Mouse (Mus musculus): ENCODE data around the gene Gdf9. TPM values are rescaled to one million over a fixed set of nuclear protein-coding genes. Genes with fewer than 3 reads are reported as not detected.
A peak's percentile ranks its signal among the peaks of the same experiment; 100 is the strongest.
"Not testable (repeated sequence)": the region's sequence is repeated elsewhere in the genome, so short reads cannot be mapped to it uniquely, and the experiment has no call there.

Gene Gdf9
- polyA plus RNA-seq (2017; shearing (Covaris generic)): not detected

DNA sequence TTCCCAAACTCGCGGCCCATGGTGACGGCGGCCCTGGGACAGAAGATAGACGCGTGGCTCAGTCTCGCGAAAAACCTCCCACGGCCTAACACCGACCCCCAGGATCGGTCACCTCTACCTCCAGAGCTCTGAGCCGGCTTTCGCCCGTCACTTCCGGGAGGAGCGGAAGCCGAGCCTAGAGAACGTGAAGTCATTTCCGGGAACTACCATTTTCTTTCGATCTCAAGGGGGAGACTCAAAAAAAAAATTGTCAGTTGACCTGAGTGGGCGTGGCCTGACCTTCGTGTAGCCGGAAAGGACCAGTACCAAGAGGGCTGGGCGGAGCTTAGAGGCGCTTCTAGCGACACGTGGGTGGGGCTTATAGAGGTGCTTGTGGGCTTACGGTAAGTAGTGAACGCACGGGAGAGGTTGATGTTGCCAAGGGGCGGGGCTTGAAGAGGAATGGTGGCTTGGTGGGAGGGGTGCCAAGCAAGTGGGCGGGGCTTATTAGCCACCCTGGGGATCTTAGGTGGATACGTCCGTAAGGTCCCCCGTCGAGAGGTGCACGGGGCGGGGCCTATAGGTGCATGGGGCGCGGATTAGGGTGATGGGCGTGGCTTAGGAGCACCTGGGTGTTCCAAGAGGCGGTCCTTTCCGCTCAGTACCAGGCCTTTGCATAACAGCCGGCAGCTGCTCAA is at the start of gene Gdf9, which contains the start of gene Uqcrq:
Gene Gdf9, plus strand, starts transcription at position 354 of the 677 bp plus-strand sequence.
Gene Uqcrq, minus strand, starts transcription at position 162 of the 677 bp plus-strand sequence.
- peak; percentile 90 for ATAC-seq

DNA sequence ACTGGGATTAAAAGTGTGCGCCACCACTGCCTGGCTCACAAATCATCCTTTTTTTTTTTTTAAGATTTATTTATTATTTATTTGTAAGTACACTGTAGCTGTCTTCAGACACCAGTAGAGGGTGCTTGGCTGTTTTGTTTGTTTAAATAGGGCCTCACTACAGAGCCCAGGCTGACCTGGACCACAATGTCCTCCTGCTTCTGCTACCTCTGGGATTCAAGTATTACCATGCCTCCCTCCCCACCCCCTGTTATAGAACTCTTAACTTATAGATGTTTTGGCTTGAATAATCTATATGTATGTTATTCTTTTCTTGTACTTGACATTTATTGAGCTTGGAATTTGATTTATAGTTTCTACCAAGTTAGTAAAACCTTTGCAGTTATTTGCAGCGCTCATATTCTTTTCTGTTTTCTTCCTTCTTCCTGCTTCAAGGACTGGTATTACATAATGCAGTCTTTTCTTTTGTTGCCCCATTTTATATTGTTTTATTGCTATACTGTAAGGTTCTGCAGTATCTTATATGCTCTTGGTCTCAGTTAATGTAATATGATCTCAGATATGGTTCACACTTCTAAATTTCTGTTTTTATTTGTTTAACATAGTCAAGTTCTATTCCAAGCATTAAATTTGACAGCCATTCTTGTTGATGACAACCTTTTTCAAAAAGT is 46.9 kb upstream of the Gdf9 start:
- ATAC-seq: no peak

DNA sequence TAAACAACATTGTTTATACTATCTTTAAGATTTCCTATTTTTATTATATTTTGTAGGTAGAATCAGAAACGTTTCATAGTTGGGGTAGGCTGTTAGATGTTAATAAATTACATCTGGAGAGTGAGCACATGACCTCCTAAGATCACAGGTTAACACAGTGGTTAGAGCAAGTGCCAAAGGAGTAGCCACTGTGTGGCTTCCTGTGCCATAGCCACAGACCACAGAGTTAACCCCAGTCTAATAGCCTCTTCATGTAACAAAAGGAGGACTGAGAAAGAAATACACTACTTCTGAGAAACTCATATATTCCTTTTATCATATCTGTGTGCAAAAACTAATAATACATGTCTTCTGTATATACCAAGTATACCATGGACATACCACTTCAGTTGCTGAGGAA is 37.0 kb upstream of the Gdf9 start:
- no peak for ATAC-seq

DNA sequence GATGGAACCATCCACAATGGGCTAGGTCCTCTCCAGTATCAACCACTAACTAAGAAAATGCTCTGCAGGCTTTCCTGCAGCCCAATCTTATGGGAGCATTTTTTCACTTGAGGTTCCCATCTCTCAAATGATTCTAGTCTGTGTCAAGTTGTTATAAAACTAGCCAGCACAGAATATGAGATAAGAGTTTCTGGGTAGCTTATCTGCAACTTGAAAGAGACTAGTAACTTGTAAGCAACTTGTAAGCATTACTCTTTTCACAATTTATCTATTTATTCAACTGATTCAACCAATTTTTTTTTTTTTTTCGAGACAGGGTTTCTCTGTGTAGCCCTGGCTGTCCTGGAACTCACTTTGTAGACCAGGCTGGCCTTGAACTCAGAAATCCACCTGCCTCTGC is 27.2 kb upstream of the Gdf9 start:
- ATAC-seq: no peak

DNA sequence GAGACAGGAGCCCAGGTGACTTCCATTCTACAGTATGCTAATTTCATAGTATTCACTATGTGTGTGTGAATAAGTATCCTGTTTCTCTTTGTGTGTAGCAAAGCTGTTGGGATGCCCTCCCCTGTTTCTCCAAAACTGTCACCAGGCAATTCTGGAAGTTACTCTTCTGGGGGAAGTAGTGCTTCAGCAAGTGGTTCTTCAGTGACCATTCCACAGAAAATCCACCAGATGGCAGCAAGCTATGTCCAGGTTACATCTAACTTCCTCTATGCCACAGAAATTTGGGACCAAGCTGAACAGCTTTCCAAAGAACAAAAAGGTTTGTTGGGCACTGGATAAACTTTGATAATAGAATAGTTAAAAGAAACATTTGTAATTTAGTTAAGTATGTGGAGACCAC is 19.1 kb upstream of the Gdf9 start:
- no peak for ATAC-seq

DNA sequence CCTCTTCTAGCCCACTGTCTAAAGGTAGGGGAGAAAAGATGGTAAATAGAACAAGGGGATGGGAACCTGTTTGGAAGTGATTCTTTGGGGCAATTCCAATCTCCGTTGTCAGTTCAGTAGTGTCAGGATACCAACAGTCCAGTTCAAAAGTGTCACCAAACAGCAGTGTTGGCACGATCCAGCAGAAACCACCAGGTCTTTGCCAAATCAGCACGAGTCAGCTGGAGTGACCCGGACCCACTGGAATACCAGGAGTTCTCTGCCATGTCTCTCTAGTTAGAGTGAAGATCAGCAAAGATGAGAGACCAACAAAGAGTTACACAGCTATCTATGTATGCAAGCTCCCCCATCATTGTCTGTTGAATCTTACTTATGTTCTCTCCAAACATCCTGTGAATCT is 17.0 kb upstream of the Gdf9 start:
- no peak for ATAC-seq

DNA sequence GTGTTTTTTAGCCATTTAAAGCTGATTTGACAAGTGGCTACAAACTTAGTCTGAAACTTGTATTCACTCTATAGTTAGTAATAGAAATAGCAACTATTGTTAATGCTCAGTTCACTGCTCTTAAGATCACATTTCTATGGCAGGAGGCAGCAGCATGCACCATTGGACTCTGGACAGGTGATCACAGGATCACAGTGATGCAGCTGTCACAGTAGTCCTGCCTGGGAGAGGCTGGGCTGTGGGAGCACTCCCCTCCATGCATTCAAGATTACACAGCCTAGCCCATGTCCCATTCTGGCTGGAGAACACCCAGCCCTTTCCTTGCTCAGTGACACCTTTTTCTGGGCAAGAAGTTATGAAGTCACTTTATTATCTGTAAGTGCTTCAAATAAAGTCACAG is 12.8 kb upstream of the Gdf9 start:
- no peak for ATAC-seq

DNA sequence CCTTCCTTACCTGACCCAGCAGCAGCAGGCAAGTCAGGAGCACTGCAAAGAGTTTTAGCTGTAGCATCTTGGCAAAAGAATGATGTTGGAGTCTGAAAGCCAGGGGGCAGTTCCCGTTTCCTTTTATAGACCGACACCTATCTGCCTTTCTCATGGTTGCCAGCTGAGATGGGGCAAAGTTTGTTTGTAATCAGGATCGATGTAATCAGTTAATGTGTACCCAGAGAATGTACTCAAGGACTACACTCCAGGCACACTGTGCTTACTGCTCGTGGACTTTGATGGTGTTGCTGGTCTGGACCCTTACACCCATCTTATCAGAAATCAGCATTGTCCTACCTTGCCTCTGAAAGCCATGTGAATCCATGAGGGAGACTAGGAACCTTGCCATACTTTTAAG is 7.8 kb upstream of the Gdf9 start, which contains the start of gene Leap2:
Gene Leap2, minus strand, starts transcription at position 135 of the 400 bp plus-strand sequence.
- no peak for ATAC-seq

DNA sequence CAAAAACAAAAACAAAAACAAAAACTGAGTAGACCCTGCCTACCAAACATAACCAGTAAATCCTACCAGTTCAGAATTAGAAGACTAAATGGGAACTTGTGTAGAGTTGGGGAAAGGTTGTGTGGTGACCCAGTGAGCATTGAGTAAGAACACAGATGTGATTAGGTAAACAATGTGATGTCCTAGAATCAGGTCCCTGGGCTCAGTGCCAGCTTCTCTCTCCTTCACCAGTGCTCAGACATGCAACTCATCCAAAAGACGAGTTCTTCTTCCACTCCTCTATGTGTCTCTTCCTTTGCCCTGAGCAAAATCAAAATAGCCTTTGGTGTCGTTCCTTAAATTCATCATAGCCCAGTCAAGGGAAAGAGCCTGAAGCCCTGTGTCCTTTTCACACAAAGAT is 6.0 kb upstream of the Gdf9 start:
- ATAC-seq: no peak

DNA sequence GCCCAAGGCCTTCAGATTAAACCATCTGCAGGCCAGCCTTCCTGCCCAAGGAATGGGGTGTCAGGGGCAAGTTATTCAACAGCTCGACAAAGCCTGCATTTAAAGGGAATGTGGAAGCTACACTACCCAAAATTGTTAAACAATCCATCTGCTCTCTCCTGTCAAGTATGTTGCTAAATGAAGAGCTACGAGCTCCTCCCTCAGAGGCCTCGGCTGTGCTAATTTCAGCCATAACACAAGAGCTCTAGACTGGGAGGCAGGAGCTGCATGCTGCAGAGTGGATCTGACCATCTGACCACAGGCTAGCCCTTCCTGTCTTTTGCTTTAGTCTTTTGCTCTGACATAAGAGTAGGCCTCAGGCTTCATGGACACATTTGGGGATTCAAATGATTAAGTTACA is 5.6 kb upstream of the Gdf9 start:
- no peak for ATAC-seq

DNA sequence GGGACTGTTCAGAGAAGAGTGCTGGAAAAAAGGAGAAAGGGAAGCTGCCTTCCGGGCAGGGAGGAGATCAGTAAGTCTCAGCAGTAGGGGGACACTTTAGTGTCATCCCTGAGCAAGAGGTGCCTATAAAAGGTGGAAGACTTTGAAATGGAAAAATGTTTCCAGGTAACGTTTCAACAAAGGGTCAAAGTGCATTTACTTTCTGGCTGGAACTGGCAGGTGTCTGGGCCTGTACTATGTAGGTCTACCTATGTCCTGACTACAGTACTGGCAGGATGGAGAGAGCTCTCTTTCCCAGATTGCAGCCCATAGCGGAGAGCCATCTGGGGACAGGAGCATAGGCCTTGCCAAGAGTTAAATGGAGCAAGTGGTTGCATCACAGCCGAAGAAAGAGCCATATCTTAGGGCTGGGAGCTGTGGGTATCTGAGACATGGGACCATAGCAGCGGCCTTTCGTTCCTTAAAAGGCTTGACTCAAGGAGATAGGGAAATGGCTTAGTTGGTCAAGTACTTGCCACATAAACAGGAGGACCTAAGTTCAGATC is 5.0 kb upstream of the Gdf9 start:
- ATAC-seq: no peak

DNA sequence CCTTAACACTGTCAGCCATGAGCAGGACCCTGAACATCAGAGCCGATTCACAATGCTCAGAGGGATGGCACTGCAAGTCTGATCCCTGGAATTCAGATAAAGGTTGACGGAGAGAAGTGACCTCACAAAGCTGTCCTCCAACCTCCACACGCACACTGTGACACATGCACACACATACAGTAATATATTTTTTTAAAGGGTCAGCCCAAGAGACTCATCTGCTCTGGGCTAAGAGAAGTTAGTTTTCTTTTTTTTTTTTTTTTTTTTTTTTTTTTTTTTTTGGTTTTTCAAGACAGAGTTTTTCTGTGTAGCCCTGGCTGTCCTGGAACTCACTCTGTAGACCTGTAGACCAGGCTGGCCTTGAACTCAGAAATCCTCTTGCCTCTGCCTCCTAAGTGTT is 3.9 kb upstream of the Gdf9 start:
- ATAC-seq: not testable (repeated sequence)

DNA sequence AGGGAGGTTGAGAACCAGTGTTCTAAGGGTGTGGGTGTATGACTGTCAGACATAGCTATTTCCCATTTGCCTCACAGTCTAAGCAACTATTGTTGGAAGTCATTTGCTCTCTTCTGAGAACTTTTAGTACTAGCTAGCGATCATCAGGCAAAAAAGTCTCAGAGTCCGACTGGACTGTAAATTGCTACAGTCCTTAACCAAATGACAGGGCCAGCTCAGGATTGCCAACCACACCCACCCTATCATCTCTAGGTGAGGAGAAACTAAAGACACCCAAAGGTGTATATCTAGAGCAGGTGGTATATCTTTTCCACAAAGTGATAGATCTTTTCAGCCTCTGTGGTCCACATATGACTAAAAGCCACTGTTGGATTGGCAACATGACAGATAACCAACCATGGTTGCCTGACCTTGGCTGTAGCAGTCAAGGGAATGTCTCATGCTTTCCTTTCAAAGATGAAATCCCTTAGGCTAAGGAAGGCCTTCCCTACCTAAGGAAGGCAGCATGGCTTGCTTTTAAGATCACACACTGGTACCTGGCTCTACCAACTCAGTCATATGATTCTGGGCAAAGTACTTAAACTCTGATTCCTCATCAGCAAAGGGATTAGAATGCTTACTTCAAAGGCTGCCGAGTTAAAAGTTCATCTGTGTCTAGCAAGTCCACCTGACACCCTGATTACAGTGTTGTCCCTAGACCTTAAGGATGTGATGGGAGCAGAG is 2.7 kb upstream of the Gdf9 start:
- no peak for ATAC-seq

DNA sequence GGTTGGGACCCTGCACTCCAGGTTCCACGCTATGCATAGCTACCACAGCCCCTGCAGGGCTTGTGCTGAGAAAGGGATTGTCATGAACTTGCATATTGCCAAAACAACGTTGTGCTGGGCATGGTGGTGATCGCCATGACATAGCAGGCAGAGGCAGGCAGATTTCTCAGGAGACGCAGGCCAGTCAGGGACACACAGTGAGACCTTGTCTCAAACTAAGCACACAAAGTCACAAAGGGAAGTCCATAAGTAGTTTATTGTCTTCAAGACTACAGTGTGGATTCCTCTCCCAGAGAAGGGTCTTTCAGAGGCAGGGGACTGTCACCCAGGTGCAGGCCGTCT is 2.1 kb upstream of the Gdf9 start:
- no peak for ATAC-seq

DNA sequence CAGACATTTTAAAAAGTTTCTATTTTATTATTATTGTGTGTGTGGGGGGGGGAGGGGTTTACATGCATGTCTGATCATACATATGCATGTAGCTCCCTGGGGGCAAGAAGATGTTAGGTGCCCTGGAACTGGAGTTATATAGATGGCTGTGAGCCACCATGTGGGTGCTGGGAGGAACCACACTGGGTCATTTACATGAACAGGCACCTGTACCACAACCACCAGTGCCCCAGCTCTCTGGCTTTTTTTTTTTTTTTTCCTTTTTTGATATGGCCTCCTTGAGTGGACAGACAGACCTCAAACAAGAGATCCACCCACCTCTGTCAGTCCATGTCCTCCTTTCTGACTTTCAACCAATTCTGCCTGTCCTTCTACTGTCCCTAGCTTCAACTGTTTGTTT is 1.6 kb upstream of the Gdf9 start:
- no peak for ATAC-seq

DNA sequence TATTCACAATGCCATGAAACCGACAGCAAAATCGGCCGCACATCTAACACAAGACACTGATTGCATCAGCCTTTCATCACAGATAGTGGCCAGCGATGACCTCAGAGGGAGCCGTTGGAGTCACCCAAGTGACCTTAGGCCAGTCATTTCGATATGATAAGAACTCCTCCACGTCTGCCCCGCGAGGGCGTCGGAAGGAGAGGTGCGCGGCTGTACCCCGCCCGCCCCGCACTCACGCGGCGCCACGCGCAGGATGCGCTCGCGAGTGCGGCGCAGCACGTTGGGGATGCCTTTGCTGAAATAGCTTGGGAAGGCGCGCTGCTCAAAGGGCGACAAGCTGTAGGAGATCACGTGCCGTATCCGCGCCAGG is 538 bp upstream of the Gdf9 start:
- ATAC-seq: peak; percentile 38

DNA sequence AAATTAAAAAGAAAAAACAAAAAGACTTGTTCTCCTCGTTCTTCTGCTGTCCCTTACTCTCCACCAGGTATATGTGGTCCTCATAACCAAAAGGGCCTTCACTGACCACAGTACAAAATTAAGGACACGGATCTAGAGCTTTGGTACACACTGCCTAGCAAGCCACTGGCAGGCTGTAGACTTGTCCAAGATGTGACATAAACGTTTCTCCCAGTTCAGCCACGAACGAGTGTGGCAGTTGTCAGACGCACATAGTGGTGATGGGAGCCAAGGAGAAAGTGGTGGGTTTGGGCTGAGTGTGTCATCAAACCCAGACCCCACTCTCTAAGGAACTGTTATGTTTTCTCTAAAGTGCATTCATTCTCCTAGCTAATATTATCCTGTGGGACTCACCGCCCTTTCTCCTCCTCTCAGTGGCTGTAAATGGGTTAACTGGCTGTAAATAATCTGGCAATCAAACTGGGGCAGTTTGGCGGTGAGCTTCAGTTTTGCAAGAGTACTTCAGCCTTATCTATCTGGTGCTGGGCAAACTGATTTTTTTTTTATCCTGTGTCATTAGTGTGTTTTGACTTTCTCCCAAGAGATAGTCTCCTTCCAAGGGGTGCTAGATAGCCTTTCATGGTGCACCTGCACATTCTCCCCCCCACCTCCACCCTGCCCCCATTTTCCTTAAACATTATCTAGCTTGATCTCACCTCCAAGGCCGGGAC is 679 bp downstream of the Gdf9 start:
- no peak for ATAC-seq

DNA sequence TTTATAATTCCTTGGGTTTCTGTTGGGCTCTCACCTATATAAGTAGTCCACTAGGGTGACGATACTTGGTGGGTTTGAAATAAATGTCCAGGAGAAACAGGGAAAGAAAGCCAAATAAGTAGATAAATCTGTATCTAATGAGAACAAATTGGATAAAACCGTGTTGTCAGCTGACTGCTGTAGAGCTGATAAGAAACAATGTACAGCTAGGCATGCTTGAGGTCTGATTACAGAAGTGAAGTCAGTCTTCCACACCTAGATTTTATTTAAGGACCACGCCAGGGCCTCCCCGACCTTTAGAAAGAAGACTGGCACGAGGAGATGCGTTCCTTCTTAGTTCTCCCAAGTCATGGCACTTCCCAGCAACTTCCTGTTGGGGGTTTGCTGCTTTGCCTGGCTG is 2.2 kb downstream of the Gdf9 start:
- ATAC-seq: no peak

DNA sequence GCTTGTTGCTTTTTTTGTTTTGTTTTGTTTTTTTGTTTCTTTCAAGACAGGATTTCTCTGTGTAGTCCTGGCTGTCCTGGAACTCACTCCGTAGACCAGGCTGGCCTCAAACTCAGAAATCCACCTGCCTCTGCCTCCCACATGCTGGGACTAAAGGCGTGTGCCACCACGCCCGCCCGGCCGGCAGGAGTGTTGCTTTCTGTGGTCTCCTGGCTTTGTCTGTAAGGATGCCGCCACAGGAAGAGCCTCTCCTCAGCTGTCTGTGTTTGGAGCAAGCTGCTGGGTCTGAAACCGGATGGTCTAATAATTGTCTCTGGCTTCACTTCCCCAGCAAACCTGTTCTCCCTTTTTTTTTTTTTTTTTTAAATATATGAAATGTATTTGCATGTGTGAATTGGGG is 4.7 kb downstream of the Gdf9 start:
- no peak for ATAC-seq

DNA sequence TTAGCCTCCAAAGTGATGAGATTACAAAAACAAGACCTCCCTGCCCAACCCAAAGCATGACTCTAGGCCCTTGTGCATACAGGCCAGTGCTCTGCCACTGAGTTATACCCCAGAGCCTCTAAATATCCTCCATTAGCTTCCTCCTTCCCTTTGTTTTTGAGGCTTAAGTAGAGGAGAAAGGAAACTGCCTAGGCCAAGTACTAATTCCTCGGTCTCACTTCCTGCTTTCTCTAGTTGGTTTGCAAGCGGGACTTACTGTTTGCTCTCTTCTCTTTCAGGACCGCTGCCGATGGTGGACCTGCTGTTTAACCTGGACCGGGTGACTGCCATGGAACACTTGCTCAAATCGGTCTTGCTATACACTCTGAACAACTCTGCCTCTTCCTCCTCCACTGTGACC is 5.5 kb downstream of the Gdf9 start:
- no peak for ATAC-seq

DNA sequence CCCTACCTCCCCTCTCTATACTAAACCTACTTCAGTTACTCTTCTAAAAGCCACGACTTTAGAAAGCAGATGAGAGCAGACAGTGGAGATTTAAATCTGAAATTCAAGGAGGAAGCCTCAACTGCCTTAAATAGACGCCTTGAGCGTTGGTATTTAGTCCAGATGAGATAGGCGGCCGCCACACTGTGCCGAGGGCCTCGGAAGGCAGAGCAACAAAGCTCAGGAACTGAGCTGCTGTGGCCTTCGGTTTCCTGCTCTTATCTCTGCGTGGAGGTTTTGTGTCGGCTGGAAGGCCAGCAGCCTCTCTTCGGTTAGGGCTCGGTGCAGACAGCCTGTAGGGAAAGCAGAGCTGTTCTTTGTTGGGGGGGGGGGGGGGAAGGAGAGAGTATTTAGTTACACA is 11.1 kb downstream of the Gdf9 start:
- ATAC-seq: peak; percentile 47

DNA sequence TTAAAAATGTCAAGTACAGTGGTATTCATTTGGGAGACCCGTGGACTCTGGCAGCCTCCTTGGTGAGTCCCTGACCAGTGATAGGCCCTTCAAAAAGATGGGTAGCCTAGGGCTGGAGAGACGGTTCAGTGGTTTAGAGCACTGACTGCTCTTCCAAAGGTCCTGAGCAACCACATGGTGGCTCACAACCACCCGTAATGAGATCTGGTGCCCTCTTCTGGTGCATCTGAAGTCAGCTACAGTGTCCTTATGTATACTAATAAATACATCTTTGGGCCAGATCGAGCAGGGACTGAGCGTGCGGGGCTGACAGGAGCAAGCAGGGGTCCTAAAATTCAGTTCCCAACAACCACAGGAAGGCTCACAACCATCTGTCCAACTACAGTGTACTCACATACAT is 13.0 kb downstream of the Gdf9 start:
- peak; percentile 39 for ATAC-seq

DNA sequence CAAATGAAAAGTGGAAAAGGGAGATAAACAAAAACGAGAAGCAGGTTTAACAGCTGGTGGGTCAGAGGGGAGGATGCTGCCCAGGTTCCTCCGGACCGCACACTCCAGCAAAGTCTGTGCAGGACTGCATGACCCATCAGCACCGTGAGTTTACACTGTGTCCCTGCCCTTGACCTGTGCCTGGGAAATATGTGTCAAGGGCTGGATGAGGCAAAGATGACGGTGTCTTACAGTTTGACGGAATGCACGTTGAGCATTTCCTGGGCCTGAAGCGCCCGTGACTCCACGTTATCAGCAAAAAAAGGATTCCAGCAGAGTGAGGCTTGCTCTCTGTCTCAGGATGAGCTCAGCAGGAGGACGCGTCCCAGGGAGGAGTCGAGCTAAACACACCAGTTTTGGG is 14.7 kb downstream of the Gdf9 start:
- ATAC-seq: no peak

Measured in CD4-positive, CD25-positive, alpha-beta regulatory T cell, adult 4 months (primary cell).